Mouse (Mus musculus): Measurements from ENCODE around the gene Scn2b.

The Scn2b gene

GRCm38 (mm10) chr9:45120567-45120966 is 3.0 kb downstream of the Scn2b start:
- DNase-seq: no peak

- DNase-seq: no peak
Measured at GRCm38 (mm10) chr9:45121001-45121400, 3.4 kb downstream of the Scn2b start.

- peak; percentile 86 for DNase-seq
Measured at GRCm38 (mm10) chr9:45121769-45122168, 4.2 kb downstream of the Scn2b start.

GRCm38 (mm10) chr9:45122209-45122761 is 4.7 kb downstream of the Scn2b start:
- peak; percentile 68 for DNase-seq

- no peak for DNase-seq
Measured at GRCm38 (mm10) chr9:45125211-45125610, 7.6 kb downstream of the Scn2b start.

GRCm38 (mm10) chr9:45126941-45127340 is 9.4 kb downstream of the Scn2b start:
- DNase-seq: no peak

GRCm38 (mm10) chr9:45130119-45130518 is 12.5 kb downstream of the Scn2b start:
- no peak for DNase-seq

GRCm38 (mm10) chr9:45133484-45134310 is 16.1 kb downstream of the Scn2b start:
- DNase-seq: peak; percentile 79

GRCm38 (mm10) chr9:45136442-45137169 is 19.0 kb downstream of the Scn2b start:
- no peak for DNase-seq

GRCm38 (mm10) chr9:45138191-45139032 is 20.8 kb downstream of the Scn2b start, which contains the start of gene Scn4b:
TSS of gene Scn4b (plus strand) at chr9:45138395.
- DNase-seq: no peak

GRCm38 (mm10) chr9:45139082-45139481 is 21.5 kb downstream of the Scn2b start:
- DNase-seq: no peak

GRCm38 (mm10) chr9:45140945-45141344 is 23.4 kb downstream of the Scn2b start:
- no peak for DNase-seq

GRCm38 (mm10) chr9:45142686-45143085 is 25.1 kb downstream of the Scn2b start:
- DNase-seq: no peak

GRCm38 (mm10) chr9:45145533-45146266 is 28.1 kb downstream of the Scn2b start:
- DNase-seq: no peak

- DNase-seq: peak; percentile 84
Measured at GRCm38 (mm10) chr9:45146267-45146597, 28.6 kb downstream of the Scn2b start.

- DNase-seq: no peak
Measured at GRCm38 (mm10) chr9:45150933-45151332, 33.4 kb downstream of the Scn2b start.

- no peak for DNase-seq
Measured at GRCm38 (mm10) chr9:45153361-45153760, 35.8 kb downstream of the Scn2b start.

- DNase-seq: no peak
Measured at GRCm38 (mm10) chr9:45167903-45168302, 50.3 kb downstream of the Scn2b start.

GRCm38 (mm10) chr9:45170150-45170549 is 52.6 kb downstream of the Scn2b start:
- DNase-seq: no peak

- DNase-seq: no peak
Measured at GRCm38 (mm10) chr9:45171073-45171610, 53.6 kb downstream of the Scn2b start.

GRCm38 (mm10) chr9:45173475-45173874 is 55.9 kb downstream of the Scn2b start:
- no peak for DNase-seq

- no peak for DNase-seq
Measured at GRCm38 (mm10) chr9:45179282-45179681, 61.7 kb downstream of the Scn2b start.
